Mouse (Mus musculus): Measurements from ENCODE around the gene Btbd18. TPM values are rescaled to one million over a fixed set of nuclear protein-coding genes. Genes with fewer than 3 reads are reported as not detected.
"Not testable (repeated sequence)": the region's sequence is repeated elsewhere in the genome, so short reads cannot be mapped to it uniquely, and the experiment has no call there.

Btbd18 gene
- polyA plus RNA-seq, 3 experiments from 2014 or later, result 0.43 to 0.73 (median 0.64) TPM

GRCm38 (mm10) chr2:84648369-84648768, 10.5 kb upstream of the Btbd18 start:
- no peak for ATAC-seq

DNA sequence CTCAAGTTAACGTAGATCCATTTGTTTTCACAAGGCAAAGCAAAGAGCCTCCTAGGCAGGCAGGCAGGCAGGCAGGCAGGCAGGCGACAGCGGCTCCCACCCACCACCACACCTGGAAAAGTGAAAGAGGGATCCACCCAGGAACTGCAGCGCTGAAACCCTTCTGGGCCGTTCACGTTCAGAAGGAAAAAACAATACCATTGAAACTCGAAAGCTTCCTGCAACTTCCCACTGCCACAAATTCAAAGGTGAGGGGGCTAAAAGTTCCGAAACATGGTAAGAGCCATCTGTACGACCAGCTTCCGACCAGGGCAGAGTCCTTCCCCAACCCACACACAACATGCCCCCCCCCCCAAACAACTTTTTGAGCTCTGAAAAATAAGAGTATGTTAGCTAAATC, 9.2 kb upstream of the Btbd18 start:
- ATAC-seq, result no peak

GRCm38 (mm10) chr2:84650464-84651195, 8.2 kb upstream of the Btbd18 start, which contains the start of gene Ctnnd1:
Gene Ctnnd1, minus strand, starts transcription at chr2:84650765.
- ATAC-seq, result peak; percentile 59

DNA sequence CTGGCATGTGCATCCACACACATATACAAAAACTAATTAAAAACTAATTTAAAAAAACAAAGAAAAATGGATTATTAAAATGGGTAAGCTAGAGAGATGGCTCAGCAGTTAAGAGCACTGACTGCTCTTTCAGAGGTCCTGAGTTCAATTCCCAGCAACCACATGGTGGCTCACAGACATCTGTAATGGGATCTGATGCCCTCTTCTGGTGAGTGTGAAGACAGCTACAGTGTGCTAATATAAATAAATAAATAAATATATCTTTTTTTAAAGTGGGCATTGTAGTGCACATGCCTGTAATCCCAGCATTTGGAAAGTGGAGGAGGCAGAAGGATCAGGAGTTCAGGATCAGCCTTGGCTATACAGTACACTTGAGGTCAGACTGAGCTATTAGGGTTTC, 5.5 kb upstream of the Btbd18 start:
- ATAC-seq, result no peak

GRCm38 (mm10) chr2:84655864-84656263, 3.0 kb upstream of the Btbd18 start:
- ATAC-seq, result no peak

GRCm38 (mm10) chr2:84660253-84660652, 1.4 kb downstream of the Btbd18 start:
- ATAC-seq, result peak; percentile 96

DNA sequence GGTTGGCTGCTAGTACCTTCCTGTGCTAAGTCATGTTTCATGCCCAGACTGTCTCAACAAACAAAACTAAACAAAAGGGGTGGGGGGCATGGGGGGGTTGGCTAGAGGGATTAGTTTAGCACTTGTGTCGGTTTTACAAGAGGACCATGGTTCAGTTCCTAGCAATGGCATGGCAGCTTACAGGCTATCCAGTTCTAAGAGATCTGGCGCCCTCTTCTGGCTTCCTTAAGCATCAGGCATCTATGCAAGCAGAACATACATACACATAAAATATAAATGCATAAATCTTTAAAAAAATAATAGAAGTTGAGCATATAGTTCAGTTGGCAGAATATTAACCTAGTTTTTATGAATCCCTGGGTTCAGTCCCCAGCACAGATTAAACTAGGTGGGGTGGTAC, 4.0 kb downstream of the Btbd18 start:
- ATAC-seq, result no peak

DNA sequence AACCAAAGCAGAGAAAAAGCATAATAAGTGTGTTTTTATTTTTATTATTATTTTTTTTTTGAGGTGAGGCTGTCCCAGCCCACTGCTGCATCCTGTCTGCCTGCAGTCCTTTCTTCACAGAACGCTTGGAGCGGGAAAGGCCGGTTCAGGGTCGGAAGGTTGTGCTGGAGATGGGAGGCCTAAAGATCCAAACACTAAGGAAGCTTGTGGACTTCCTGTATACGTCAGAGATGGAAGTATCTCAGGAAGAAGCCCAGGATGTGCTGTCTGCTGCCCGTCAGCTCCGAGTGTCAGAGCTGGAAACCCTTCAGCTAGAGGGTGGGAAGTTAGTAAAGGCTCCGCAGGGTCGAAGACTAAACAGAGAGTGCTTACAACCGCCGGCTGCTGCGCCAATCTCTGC, 7.2 kb downstream of the Btbd18 start:
- no peak for ATAC-seq

DNA sequence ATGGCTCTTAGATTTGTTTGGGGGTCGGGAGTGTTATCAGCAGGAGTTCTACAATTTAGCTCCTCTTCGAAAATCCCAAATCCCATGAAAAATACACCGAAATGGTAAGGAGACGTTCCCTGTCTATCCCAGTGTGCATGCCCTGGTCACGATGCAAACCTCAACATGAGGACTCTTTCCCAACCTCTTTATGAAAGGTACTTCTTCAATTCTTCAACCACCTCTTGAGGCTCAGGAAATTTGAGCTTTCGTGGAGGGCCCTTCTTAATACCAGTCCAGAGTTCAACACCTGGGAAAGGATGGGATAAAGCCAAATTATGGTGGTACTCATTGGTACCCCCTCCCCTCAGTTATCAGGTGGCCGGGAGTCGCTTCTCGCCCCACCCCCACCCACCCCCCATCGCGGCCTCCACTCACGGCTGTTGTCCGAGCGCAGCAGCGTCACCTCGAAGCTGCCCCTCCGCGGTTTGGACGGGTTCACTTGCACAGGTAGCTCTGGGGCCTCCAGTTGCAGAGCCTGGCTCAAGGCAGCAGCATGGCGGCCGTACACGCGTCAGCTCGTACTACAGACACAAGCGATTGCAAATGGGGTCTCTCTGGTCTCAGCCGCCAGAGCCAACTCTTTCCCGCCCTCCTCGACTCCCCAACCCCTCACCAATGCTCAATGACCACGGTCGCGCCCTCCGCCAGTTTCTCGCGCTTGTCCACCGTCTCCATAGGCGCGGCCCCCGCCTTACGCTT, 11.1 kb downstream of the Btbd18 start:
- peak; percentile 5 for ATAC-seq

GRCm38 (mm10) chr2:84670569-84670933, 11.7 kb downstream of the Btbd18 start, which contains the start of gene Selenoh:
Gene Selenoh, minus strand, starts transcription at chr2:84670770.
- peak; percentile 99 for ATAC-seq

DNA sequence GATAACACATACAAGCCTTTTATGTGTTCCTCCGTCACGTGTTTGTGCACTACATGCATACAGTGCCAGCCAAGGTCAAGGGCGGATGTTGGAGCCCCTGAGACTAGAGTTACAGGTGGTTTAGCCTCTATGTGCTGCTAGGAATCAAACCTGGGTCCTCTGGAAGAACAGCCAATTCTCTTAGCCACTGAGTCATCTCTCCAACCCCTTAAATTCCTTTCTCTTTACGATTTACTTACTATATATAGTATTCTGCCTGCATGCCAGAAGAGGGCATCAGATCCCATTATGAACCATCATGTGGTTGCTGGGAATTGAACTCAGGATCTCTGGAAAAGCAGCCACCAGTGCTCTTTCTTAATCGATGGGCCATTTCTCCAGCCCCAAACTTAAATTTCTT, 12.7 kb downstream of the Btbd18 start:
- not testable (repeated sequence) for ATAC-seq

DNA sequence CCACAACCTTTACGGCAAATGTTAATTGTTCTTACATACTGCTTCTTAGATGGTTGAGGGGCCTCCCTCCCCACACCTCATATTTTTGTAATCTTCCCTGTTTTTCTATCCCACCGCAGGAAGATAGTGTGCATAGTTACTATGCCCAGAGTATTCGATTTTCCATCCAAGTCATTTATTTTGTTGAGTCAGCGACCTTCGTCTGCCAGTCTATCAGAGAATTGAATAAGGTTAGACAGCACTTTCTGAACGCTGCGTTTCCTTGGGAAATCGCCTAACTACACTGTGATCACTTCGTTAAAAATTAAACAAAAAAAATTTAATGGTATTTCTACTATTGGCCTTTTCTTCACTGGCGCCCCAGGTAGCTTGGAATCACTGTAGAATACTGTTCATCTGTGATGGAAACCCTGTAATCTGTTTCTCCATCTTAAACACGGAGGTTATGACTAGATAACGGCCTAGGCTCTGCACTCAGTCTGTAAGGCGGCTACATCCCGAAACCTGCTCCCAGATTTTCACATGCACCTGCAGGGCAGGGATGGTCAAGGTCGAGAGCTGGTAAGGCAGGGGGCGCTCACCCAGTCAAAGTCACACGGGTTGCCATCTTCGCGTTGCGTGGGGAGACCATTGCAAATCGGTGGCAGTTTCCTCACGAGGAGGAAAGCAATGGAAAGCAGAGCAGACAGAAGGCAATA, 18.5 kb downstream of the Btbd18 start:
- ATAC-seq, result peak; percentile 5

GRCm38 (mm10) chr2:84677968-84678880, 19.3 kb downstream of the Btbd18 start, which contains the start of the genes Gm28635 and Med19:
Gene Gm28635, minus strand, starts transcription at chr2:84678041.
Gene Med19, plus strand, starts transcription at chr2:84678402.
- ATAC-seq, result peak; percentile 98

DNA sequence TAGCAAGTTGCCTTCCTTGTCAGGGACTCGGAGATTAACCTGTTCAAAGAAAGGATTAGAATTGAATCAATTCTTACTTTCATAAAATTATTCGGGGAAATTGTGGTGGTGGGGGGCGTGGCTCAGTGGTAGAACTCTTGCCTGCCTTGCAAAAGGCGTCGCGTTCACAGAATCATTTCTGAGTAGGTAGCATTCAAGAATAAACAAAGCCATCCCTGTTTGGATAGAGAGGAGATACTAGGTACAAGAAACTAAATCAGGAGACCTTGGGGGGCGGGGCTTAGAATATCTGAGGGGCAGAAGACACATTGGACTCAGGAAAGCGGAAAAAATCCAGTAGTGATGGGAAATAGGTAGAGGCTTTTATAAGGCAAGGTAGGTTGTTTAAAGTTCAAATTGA, 20.1 kb downstream of the Btbd18 start, which contains the start of gene Tmx2:
TSS of gene Tmx2 (minus strand) at position 125 of the 400 bp plus-strand sequence.
- no peak for ATAC-seq

DNA sequence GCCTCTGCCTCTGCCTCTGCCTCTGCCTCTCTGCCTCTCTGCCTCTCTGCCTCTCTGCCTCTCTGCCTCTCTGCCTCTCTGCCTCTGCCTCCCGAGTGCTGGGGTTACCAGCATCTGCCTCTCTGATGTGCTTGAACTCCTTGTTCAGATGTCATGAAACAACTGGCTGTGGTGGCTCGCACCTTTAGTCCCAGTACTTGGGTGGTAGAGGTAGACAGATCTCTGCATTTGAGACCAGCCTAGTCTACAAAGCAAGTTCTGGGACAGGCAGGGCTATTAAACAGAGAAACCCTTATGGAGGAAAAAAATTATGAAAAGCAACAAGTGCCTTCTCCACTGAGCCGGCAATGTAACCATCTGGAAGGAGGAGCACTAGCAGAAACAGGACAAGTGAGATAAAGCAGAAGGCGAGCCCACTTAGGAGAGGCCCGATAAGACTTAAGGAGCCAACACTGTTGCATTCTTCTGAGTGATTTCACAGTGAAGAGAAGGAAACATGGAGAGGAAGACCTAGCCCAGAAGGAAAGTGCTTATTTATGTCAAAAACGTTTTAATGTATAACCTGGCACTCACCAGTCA, 23.8 kb downstream of the Btbd18 start:
- ATAC-seq, result no peak

GRCm38 (mm10) chr2:84688080-84688844, 29.4 kb downstream of the Btbd18 start:
- no peak for ATAC-seq

DNA sequence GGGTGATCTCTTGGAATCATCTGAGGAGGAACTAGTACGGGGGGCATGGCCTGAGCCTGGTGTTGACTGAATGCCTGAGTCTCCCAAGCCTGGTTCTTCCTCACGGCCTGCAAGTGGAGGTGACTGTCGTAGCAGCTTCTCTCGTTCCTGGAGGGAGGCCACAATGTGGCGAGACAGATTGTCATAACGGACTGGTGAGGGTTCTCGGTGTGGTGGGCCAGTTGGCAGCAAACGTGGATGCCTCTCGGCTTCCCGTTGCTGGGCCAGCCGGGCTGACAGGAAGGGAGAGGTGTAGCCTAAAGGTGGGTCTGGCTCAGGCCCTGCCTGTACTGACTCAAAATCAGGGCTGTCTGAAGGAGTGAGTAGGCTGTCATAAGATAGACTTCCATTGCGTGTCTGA, 31.2 kb downstream of the Btbd18 start:
- no peak for ATAC-seq

DNA sequence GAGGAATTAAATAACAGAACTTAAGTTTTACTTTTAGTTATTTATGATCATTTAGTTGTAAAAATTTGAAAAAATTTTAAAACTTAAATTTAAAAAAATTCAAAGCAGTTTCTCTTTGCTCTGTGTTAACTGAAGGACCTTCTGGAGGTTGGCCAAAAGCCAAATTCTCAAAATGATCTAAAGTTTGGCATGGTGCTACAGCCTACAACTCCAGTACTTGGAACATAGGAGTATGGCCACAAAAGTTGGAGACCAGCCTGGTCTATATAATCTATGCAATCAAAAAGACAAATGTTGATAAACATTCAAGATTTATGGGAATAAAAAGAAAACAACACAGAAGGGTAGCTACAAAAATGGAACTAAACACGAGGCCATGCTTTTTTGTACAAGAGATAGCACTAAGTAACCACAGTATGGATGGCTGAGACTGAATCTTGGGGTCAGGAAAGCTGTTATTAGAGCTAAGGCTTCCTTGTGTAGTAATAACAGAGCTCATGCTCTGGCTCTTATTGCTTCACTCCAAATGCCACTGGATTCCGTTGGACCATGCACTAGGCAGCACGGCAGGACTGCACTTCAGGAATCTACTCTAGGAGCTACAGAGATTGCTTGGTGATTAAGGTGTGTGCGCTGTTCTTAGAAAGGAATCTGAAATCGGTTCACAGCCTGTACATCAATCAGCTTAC, 36.3 kb downstream of the Btbd18 start:
- no peak for ATAC-seq

- no peak for ATAC-seq
These were observed 44.6 kb downstream of the Btbd18 start for GRCm38 (mm10) chr2:84703497-84703896.

GRCm38 (mm10) chr2:84704329-84704728, 45.5 kb downstream of the Btbd18 start:
- ATAC-seq, result no peak

Data from inflammation-experienced regulatory T-cells, adult 6 months (primary cell).